Mouse (Mus musculus): ENCODE measurements around the gene Faf1.

- TF ChIP-seq EP300 (IDR thresholded peaks at IDR 0.05), result no peak
- no peak for TF ChIP-seq CTCF (IDR thresholded peaks at IDR 0.05)
Observed at GRCm38 (mm10) chr4:109789347-109790001, 113.1 kb downstream of the Faf1 start.

Measured in lung, postnatal 0 days (tissue).